Mouse (Mus musculus): ENCODE results near the gene Ebi3. TPM values are rescaled to one million over a fixed set of nuclear protein-coding genes. Genes with fewer than 3 reads are reported as not detected.

The Ebi3 gene
- polyA plus RNA-seq, 1 experiment from 2014 or later, result 2.1 TPM

DNA sequence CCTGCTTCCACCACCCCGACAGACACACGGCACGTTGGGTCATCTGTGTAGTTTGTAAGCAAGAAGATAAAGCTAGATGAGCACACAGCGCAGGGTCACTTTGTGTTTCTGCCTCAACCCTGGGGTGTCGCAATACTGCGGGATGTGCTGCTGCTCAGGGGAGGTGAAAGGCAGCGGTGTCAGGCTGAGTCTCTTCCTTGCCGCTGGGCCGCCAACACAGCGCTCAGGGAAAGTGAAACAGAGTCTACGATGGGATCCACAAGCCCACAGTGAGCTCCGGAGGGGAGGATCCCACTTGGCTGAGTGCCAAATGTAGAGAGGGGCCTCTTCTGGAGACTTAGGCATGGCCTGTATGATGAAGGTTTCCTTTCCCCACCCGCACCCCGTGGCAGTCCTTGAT lies 10.7 kb downstream of the Ebi3 start:
- 92% methylated on average over 14 of the region's 14 CpGs for WGBS
- DNase-seq (ENCODE audit: low spot score, missing footprints), result no peak
- peaks cover 12% of the 10 kb centered on the region for H3K36me3 ChIP-seq (ENCODE audit: control insufficient read depth, insufficient read depth, low read length)

DNA sequence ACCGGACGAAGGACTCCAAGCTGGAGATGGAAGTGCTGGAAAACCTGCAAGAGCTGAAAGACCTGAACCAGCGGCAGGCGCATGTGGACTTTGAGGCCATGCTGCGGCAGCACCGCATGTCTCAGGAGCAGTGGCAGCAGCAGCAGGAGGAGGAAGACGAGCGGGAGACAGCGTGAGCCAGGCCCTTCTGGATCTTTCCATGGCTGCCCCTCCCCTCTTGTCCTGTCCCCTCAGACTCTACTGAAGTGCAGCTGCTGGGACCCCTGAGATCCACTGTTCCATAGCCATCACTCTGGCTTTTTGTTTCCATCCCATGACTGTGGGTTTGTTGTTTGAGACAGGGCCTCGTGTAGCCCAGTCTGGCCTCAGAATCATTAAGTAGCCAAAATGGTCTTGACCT lies 12.1 kb downstream of the Ebi3 start:
- Histone ChIP-seq H3K9me3 (ENCODE audit: control insufficient read depth, low read length) (no peaks in the 10 kb centered on the region), H3K27me3 (ENCODE audit: control insufficient read depth, insufficient read depth, low read length) (no peaks in the 10 kb centered on the region), H3K4me3 (ENCODE audit: low read depth, low read length) (no peak overlapping the region), H3K4me1 (ENCODE audit: control insufficient read depth, insufficient read depth, low read length) (peaks cover 4% of the 10 kb centered on the region), H3K4me2 (no peak overlapping the region), H3K27ac (ENCODE audit: low read depth, low read length) (no peak overlapping the region), H3K9ac (ENCODE audit: low read length) (no peak overlapping the region), H3K36me3 (ENCODE audit: control insufficient read depth, insufficient read depth, low read length) (peaks cover 12% of the 10 kb centered on the region)
- ATAC-seq (ENCODE audit: low FRiP score) (no peak), DNase-seq (ENCODE audit: low spot score, missing footprints) (no peak)
- WGBS, result 96% methylated on average over 10 of the region's 10 CpGs

More for the DNA sequence above, 10.7 kb downstream of the Ebi3 start:
- Histone ChIP-seq H3K27ac (ENCODE audit: low read depth, low read length) (no peak overlapping the region), H3K4me1 (ENCODE audit: control insufficient read depth, insufficient read depth, low read length) (peaks cover 8% of the 10 kb centered on the region), H3K4me2 (no peak overlapping the region), H3K9me3 (ENCODE audit: control insufficient read depth, low read length) (no peaks in the 10 kb centered on the region), H3K9ac (ENCODE audit: low read length) (no peak overlapping the region), H3K4me3 (ENCODE audit: low read depth, low read length) (no peak overlapping the region), H3K27me3 (ENCODE audit: control insufficient read depth, insufficient read depth, low read length) (no peaks in the 10 kb centered on the region)
- no peak for ATAC-seq (ENCODE audit: low FRiP score)

GRCm38 (mm10) chr17:55964996-55965395 lies 12.6 kb downstream of the Ebi3 start:
- Histone ChIP-seq H3K9ac (ENCODE audit: low read length) (no peak overlapping the region), H3K4me3 (ENCODE audit: low read depth, low read length) (no peak overlapping the region), H3K9me3 (ENCODE audit: control insufficient read depth, low read length) (no peaks in the 10 kb centered on the region), H3K27ac (ENCODE audit: low read depth, low read length) (no peak overlapping the region), H3K36me3 (ENCODE audit: control insufficient read depth, insufficient read depth, low read length) (peaks cover 12% of the 10 kb centered on the region), H3K4me2 (no peak overlapping the region), H3K4me1 (ENCODE audit: control insufficient read depth, insufficient read depth, low read length) (peaks cover 4% of the 10 kb centered on the region), H3K27me3 (ENCODE audit: control insufficient read depth, insufficient read depth, low read length) (no peaks in the 10 kb centered on the region)
- DNase-seq (ENCODE audit: low spot score, missing footprints) (no peak), ATAC-seq (ENCODE audit: low FRiP score) (no peak)
- WGBS, result 83% methylated on average over 9 of the region's 9 CpGs

DNA sequence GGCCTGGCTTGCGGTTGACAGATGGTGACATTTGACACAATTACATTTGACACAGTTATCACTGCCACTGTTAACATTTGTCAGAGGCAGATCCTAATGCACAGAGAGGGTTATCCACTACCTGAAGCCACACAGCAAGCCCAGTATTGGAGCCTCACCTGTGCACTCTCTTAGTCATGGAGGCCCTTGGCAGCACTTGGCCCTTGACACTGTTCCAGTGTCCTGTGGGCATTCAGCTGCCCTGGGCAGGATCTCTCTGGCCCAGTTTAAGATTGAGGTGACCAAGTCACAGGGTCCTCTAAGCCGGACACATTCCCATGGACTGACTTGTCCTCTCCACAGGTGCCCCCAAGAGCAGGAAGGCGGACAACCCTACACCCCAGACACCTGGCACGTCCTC lies 14.7 kb downstream of the Ebi3 start:
- no peak for DNase-seq (ENCODE audit: low spot score, missing footprints)
- H3K27me3 ChIP-seq (ENCODE audit: control insufficient read depth, insufficient read depth, low read length), result no peaks in the 10 kb centered on the region
- peaks cover 12% of the 10 kb centered on the region for H3K36me3 ChIP-seq (ENCODE audit: control insufficient read depth, insufficient read depth, low read length)
- no peaks in the 10 kb centered on the region for H3K9me3 ChIP-seq (ENCODE audit: control insufficient read depth, low read length)
- peaks cover 10% of the 10 kb centered on the region for H3K4me1 ChIP-seq (ENCODE audit: control insufficient read depth, insufficient read depth, low read length)
- no peak overlapping the region for H3K4me3 ChIP-seq (ENCODE audit: low read depth, low read length)
- WGBS, result 93% methylated on average over 4 of the region's 4 CpGs
- no peak overlapping the region for H3K4me2 ChIP-seq
- no peak for ATAC-seq (ENCODE audit: low FRiP score)
- no peak overlapping the region for H3K9ac ChIP-seq (ENCODE audit: low read length)
- H3K27ac ChIP-seq (ENCODE audit: low read depth, low read length), result no peak overlapping the region

DNA sequence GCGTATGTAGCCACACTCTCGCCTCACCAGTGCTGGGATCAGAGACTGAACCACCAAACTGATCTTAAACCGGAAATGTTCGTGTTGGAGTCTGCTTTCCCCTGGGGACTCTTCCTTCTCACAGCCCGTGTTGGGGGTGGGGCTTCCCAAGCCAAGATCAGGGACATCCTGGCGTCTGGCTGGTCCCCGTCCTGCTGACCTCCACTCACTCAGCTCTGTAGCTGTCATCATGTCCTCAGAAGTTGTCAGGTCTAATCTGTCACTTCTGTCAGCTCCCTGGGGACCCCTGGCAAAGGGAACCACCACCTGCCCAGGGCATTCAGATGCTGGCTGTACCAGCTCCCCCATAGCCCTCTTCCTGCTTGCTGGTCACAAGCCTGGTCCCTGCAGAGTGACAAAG lies 15.8 kb downstream of the Ebi3 start:
- H3K4me2 ChIP-seq, result no peak overlapping the region
- peaks cover 12% of the 10 kb centered on the region for H3K36me3 ChIP-seq (ENCODE audit: control insufficient read depth, insufficient read depth, low read length)
- H3K9ac ChIP-seq (ENCODE audit: low read length), result no peak overlapping the region
- ATAC-seq (ENCODE audit: low FRiP score) (no peak), DNase-seq (ENCODE audit: low spot score, missing footprints) (no peak)
- no peaks in the 10 kb centered on the region for H3K9me3 ChIP-seq (ENCODE audit: control insufficient read depth, low read length)
- H3K27me3 ChIP-seq (ENCODE audit: control insufficient read depth, insufficient read depth, low read length), result no peaks in the 10 kb centered on the region
- peaks cover 10% of the 10 kb centered on the region for H3K4me1 ChIP-seq (ENCODE audit: control insufficient read depth, insufficient read depth, low read length)
- WGBS, result 72% methylated on average over 7 of the region's 7 CpGs
- no peak overlapping the region for H3K27ac ChIP-seq (ENCODE audit: low read depth, low read length)
- H3K4me3 ChIP-seq (ENCODE audit: low read depth, low read length), result no peak overlapping the region

- Histone ChIP-seq H3K9me3 (ENCODE audit: control insufficient read depth, low read length) (no peaks in the 10 kb centered on the region), H3K9ac (ENCODE audit: low read length) (peak overlapping the region; percentile 81), H3K4me1 (ENCODE audit: control insufficient read depth, insufficient read depth, low read length) (peaks cover 10% of the 10 kb centered on the region), H3K4me3 (ENCODE audit: low read depth, low read length) (no peak overlapping the region), H3K4me2 (peak overlapping the region; percentile 68; the same call in 1 of the 2 replicates), H3K36me3 (ENCODE audit: control insufficient read depth, insufficient read depth, low read length) (peaks cover 9% of the 10 kb centered on the region), H3K27me3 (ENCODE audit: control insufficient read depth, insufficient read depth, low read length) (no peaks in the 10 kb centered on the region), H3K27ac (ENCODE audit: low read depth, low read length) (peak overlapping the region; percentile 93)
- WGBS, result 29% methylated on average over 14 of the region's 14 CpGs
- DNase-seq (ENCODE audit: low spot score, missing footprints), result peak; percentile 99
- peak; percentile 72 for ATAC-seq (ENCODE audit: low FRiP score)
Observed at GRCm38 (mm10) chr17:55969560-55969959, 17.1 kb downstream of the Ebi3 start.

DNA sequence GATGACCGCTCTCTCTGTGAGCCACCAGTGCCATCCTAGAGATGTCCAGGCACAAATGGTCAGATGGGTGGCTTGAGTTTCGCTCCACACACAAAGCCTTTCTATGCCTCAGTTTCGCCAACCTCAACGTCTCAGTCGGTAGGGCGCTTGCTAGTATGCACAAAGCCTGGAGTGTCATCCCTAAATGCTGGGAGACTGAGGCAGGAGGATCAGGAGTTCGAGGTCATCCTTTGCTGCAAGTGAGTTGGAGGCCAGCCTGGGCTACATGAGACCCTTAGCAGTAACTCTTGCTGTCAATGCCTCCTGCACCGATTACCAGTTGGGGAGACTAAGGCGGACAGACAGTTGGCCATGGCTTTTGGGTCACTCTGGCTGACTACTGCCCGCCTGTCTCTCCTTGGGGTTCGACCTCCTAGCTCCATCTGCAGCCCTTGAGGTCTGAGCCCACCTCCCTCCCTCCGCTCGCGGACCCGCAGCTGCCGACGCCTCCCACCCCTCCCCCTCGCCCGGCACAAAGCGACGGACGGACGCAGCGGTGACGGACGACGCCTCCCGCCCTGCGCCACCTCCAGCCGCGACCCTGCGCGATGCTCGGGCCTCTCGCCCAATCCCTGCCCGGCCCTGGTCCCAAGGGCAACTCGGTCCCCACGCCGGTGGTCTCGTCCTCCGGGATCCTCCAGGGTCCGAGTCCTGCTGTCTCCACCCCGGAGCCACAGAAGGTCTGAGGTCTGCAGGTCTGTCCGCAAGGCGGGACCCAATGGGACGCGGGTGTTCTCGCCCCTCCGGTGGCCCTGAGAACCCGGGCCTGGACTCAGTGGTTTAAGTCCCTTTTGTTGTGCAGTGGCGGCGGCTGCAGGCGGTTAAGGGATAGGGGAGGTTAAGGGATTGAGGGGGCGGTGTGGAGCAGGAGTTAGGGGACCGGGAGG lies 17.8 kb downstream of the Ebi3 start, which contains the start of gene Shd:
Gene Shd (plus strand): TSS at position 502 of the 926 bp plus-strand sequence.
- Histone ChIP-seq H3K4me2 (peak within 1 kb of the TSS; percentile 68), H3K4me3 (ENCODE audit: low read depth, low read length) (peak within 1 kb of the TSS; percentile 52), H3K9me3 (ENCODE audit: control insufficient read depth, low read length) (no peaks in the 10 kb centered on the region), H3K36me3 (ENCODE audit: control insufficient read depth, insufficient read depth, low read length) (peaks cover 6% of the 10 kb centered on the region), H3K9ac (ENCODE audit: low read length) (peak within 1 kb of the TSS; percentile 81), H3K4me1 (ENCODE audit: control insufficient read depth, insufficient read depth, low read length) (peaks cover 10% of the 10 kb centered on the region), H3K27ac (ENCODE audit: low read depth, low read length) (peak within 1 kb of the TSS; percentile 93), H3K27me3 (ENCODE audit: control insufficient read depth, insufficient read depth, low read length) (no peaks in the 10 kb centered on the region)
- 8% methylated on average over 51 of the region's 55 CpGs for WGBS
- ATAC-seq (ENCODE audit: low FRiP score) (peak; percentile 85), DNase-seq (ENCODE audit: low spot score, missing footprints) (peak; percentile 98)

DNA sequence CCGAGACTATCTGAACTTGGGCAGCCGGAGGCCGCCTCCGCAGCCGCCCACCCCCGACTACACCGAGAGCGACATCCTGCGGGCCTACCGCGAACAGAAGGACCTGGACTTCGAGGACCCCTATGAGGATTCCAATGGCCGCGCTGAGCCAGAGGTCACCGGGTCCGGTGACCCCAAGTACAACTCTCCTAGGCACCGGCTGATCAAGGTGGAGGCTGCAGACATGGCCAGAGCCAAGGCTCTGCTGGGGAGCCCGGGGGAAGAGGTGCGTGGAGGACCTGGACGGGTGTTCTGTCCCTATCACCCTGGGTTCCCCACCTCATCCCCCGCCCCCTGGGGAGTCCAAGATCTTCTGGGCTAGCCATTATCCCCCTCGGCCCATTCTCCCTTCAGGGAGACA lies 19.0 kb downstream of the Ebi3 start:
- Histone ChIP-seq H3K4me1 (ENCODE audit: control insufficient read depth, insufficient read depth, low read length) (peaks cover 10% of the 10 kb centered on the region), H3K36me3 (ENCODE audit: control insufficient read depth, insufficient read depth, low read length) (0 out of 2 replicates have a peak, but pooled peaks cover 3% of the 10 kb centered on the region), H3K27ac (ENCODE audit: low read depth, low read length) (no peak overlapping the region)

GRCm38 (mm10) chr17:55976255-55976862 lies 23.9 kb downstream of the Ebi3 start:
- Histone ChIP-seq H3K27me3 (ENCODE audit: control insufficient read depth, insufficient read depth, low read length) (no peaks in the 10 kb centered on the region; the same call in 1 of the 2 replicates), H3K9me3 (ENCODE audit: control insufficient read depth, low read length) (no peaks in the 10 kb centered on the region), H3K27ac (ENCODE audit: low read depth, low read length) (peak overlapping the region; percentile 30; the same call in 1 of the 2 replicates), H3K36me3 (ENCODE audit: control insufficient read depth, insufficient read depth, low read length) (no peaks in the 10 kb centered on the region), H3K4me3 (ENCODE audit: low read depth, low read length) (no peak overlapping the region), H3K4me1 (ENCODE audit: control insufficient read depth, insufficient read depth, low read length) (peaks cover 6% of the 10 kb centered on the region), H3K4me2 (no peak overlapping the region), H3K9ac (ENCODE audit: low read length) (no peak overlapping the region)
- 21% methylated on average over 13 of the region's 13 CpGs for WGBS
- peak; percentile 79 for ATAC-seq (ENCODE audit: low FRiP score)
- peak; percentile 91 for DNase-seq (ENCODE audit: low spot score, missing footprints)

More for the DNA sequence above, 19.0 kb downstream of the Ebi3 start:
- Histone ChIP-seq H3K4me2 (peak overlapping the region; percentile 68), H3K4me3 (ENCODE audit: low read depth, low read length) (peak overlapping the region; percentile 52), H3K9ac (ENCODE audit: low read length) (peak overlapping the region; percentile 81), H3K27me3 (ENCODE audit: control insufficient read depth, insufficient read depth, low read length) (no peaks in the 10 kb centered on the region), H3K9me3 (ENCODE audit: control insufficient read depth, low read length) (no peaks in the 10 kb centered on the region)
- WGBS, result 16% methylated on average over 22 of the region's 22 CpGs
- DNase-seq (ENCODE audit: low spot score, missing footprints) (no peak), ATAC-seq (ENCODE audit: low FRiP score) (no peak)
